Comparison of ENCODE assay signal across 7 mouse cellular contexts in genomic region chr4:97689456-97690383, GRCm38 (mm10).
DNase-seq lines count a peak whose midpoint lies in the region; ATAC-seq and TF ChIP-seq lines count a peak whose summit lies in the region.

No protein-coding gene starts in this region.

- H3K4me2 ChIP-seq in intestine, embryonic 15.5 days (replicated peaks), result no peak overlapping the region
- 0 out of 2 replicates have a peak overlapping the region, but pooled peaks have one; percentile 10 for H3K4me2 ChIP-seq in lung, embryonic 14.5 days
- no peak overlapping the region for H3K4me2 ChIP-seq in forebrain, embryonic 11.5 days (ENCODE audit: low read depth, low read length, severe bottlenecking)

- H3K27ac ChIP-seq in gastrocnemius, adult 2 months, result peak overlapping the region; percentile 50
- H3K27ac ChIP-seq in intestine, embryonic 15.5 days, result no peak overlapping the region
- peak overlapping the region; percentile 64 for H3K27ac ChIP-seq in lung, embryonic 14.5 days (ENCODE audit: low read depth)
- H3K27ac ChIP-seq in forebrain, embryonic 11.5 days (ENCODE audit: low read depth, low read length), result no peak overlapping the region

- DNase-seq in adrenal gland, postnatal 14 days, result peak; percentile 33
- peak; percentile 77 for DNase-seq in gastrocnemius, adult 2 months
- DNase-seq in lung, embryonic 14.5 days, result peak; percentile 80
- no peak for DNase-seq in forebrain, embryonic 11.5 days (ENCODE audit: low spot score)
- DNase-seq in left cerebral cortex, postnatal 14 days (ENCODE audit: low spot score in 2 of 2), result no peak
- no peak for DNase-seq in right cerebral cortex, adult 2 months (ENCODE audit: low spot score in 2 of 2)

- no peak overlapping the region for H3K9ac ChIP-seq in intestine, embryonic 15.5 days
- H3K9ac ChIP-seq in lung, embryonic 14.5 days, result no peak overlapping the region
- H3K9ac ChIP-seq in forebrain, embryonic 11.5 days (ENCODE audit: low read length), result no peak overlapping the region

- no peak overlapping the region for H3K4me3 ChIP-seq in gastrocnemius, adult 2 months
- H3K4me3 ChIP-seq in intestine, embryonic 15.5 days (replicated peaks), result no peak overlapping the region
- no peak overlapping the region for H3K4me3 ChIP-seq in lung, embryonic 14.5 days (ENCODE audit: low read depth, low read length)
- H3K4me3 ChIP-seq in forebrain, embryonic 11.5 days (ENCODE audit: low read depth, low read length), result no peak overlapping the region

- 0 out of 2 replicates have a peak, but pooled peaks cover 13% of the 10 kb centered on the region for H3K4me1 ChIP-seq in intestine, embryonic 15.5 days (replicated peaks)
- H3K4me1 ChIP-seq in lung, embryonic 14.5 days (ENCODE audit: insufficient read depth), result peaks cover 5% of the 10 kb centered on the region
- H3K4me1 ChIP-seq in forebrain, embryonic 11.5 days (replicated peaks; ENCODE audit: control insufficient read depth, insufficient read depth, low read length), result 0 out of 2 replicates have a peak, but pooled peaks cover 2% of the 10 kb centered on the region

- peak; percentile 66 for ATAC-seq in intestine, embryonic 15.5 days
- ATAC-seq in lung, embryonic 14.5 days (ENCODE audit: insufficient read depth), result peak; percentile 98
- ATAC-seq in forebrain, embryonic 11.5 days (replicated peaks; ENCODE audit: low FRiP score), result no peak

- TF ChIP-seq CTCF in gastrocnemius, adult 2 months (IDR thresholded peaks at IDR 0.05), result no peak
- no peak for TF ChIP-seq CTCF in lung, embryonic 14.5 days (IDR thresholded peaks at IDR 0.05; ENCODE audit: low read depth)

- H3K27me3 ChIP-seq in intestine, embryonic 15.5 days (replicated peaks), result no peaks in the 10 kb centered on the region
- no peaks in the 10 kb centered on the region for H3K27me3 ChIP-seq in lung, embryonic 14.5 days (ENCODE audit: insufficient read depth, low read length)
- no peaks in the 10 kb centered on the region for H3K27me3 ChIP-seq in forebrain, embryonic 11.5 days (ENCODE audit: control insufficient read depth, insufficient read depth, low read length)

- 44% methylated on average over 8 of the region's 8 CpGs for WGBS in intestine, embryonic 15.5 days
- WGBS in lung, embryonic 14.5 days, result 27% methylated on average over 8 of the region's 8 CpGs
- WGBS in forebrain, embryonic 11.5 days, result 74% methylated on average over 8 of the region's 8 CpGs

- intact Hi-C loops in gastrocnemius, adult 2 months (cut with DNase I), result no loop called here
- intact Hi-C loops in left cerebral cortex, postnatal 14 days (cut with DNase I), result no loop called here

- no peaks in the 10 kb centered on the region for H3K9me3 ChIP-seq in intestine, embryonic 15.5 days
- no peaks in the 10 kb centered on the region for H3K9me3 ChIP-seq in lung, embryonic 14.5 days (ENCODE audit: low read depth, low read length)
- H3K9me3 ChIP-seq in forebrain, embryonic 11.5 days (ENCODE audit: control insufficient read depth, low read length), result no peaks in the 10 kb centered on the region

- no peaks in the 10 kb centered on the region for H3K36me3 ChIP-seq in intestine, embryonic 15.5 days
- no peaks in the 10 kb centered on the region for H3K36me3 ChIP-seq in lung, embryonic 14.5 days (ENCODE audit: insufficient read depth)
- no peaks in the 10 kb centered on the region for H3K36me3 ChIP-seq in forebrain, embryonic 11.5 days (ENCODE audit: control insufficient read depth, insufficient read depth, low read length)

Comparison
In these comparisons a context has a peak if more than half of its experiments do, and no peak if none do; other contexts are left out.
1. DNase-seq: peak in adrenal gland, postnatal 14 days (single experiment), gastrocnemius, adult 2 months (single experiment) and lung, embryonic 14.5 days (single experiment); none in forebrain, embryonic 11.5 days (single experiment), left cerebral cortex, postnatal 14 days (0 of 2) and right cerebral cortex, adult 2 months (0 of 2).
2. H3K27ac ChIP-seq: peak in gastrocnemius, adult 2 months (single experiment) and lung, embryonic 14.5 days (single experiment); none in intestine, embryonic 15.5 days (single experiment) and forebrain, embryonic 11.5 days (single experiment).